10 mouse cellular contexts compared by ENCODE assay signal in the genomic region with DNA sequence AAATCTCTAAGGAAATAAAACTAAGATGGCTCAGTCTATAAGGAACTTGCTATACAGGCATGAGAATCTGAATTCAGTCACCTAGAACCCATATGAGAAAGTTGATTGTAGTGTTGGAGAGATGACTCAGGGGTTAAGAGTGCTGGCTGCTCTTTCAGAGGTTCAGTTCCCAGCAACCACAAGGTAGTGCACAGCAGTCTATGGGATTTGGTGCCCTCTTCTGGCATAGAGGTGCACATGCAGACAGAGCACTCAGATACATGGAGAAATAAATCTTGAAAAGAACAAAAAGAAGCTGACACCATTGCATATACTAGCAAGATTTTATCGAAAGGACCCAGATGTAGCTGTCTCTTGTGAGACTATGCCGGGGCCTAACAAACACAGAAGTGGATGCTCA. TPM values are rescaled to one million over a fixed set of nuclear protein-coding genes. Genes with fewer than 3 reads are reported as not detected.
DNase-seq lines count a peak whose midpoint lies in the region; ATAC-seq and TF ChIP-seq lines count a peak whose summit lies in the region.
"Had no signal": no experiment of that assay in that cellular context is flagged by ENCODE, and none has a peak within 500 bp of the region (broad histone marks: within the 10 kb centered on the region; RNA-seq: fewer than 3 reads in every experiment).

No protein-coding gene starts in this region.

- H3K27me3 ChIP-seq in hindbrain, postnatal 0 days (ENCODE audit: insufficient read depth, low read length), result no peaks in the 10 kb centered on the region
- H3K27me3 ChIP-seq in hindbrain, embryonic 16.5 days (replicated peaks; ENCODE audit: control insufficient read depth, insufficient read depth, low read length), result no peaks in the 10 kb centered on the region
- no peaks in the 10 kb centered on the region for H3K27me3 ChIP-seq in G1E (ENCODE audit: insufficient read depth, low read length)
- H3K27me3 ChIP-seq in hindbrain, embryonic 10.5 days (ENCODE audit: insufficient read depth, poor library complexity, severe bottlenecking), result no peaks in the 10 kb centered on the region
- H3K27me3 ChIP-seq: midbrain, embryonic 15.5 days had no signal

- H3K4me2 ChIP-seq in hindbrain, postnatal 0 days (ENCODE audit: low read depth, low read length), result no peak overlapping the region
- no peak overlapping the region for H3K4me2 ChIP-seq in hindbrain, embryonic 16.5 days (ENCODE audit: low read length)
- H3K4me2 ChIP-seq: midbrain, embryonic 15.5 days had no signal

- no peak for ATAC-seq in hindbrain, postnatal 0 days
- no peak for ATAC-seq in hindbrain, embryonic 16.5 days
- no peak for ATAC-seq in G1E (ENCODE audit: extremely low read depth, insufficient number of reproducible peaks, low FRiP score, poor library complexity, severe bottlenecking)
- ATAC-seq in granulocyte monocyte progenitor cell, adult 5-6 weeks (replicated peaks; ENCODE audit: poor library complexity, severe bottlenecking), result peak; percentile 84
- ATAC-seq: midbrain, embryonic 15.5 days had no signal

- TF ChIP-seq CTCF in hindbrain, postnatal 0 days (IDR thresholded peaks at IDR 0.05; ENCODE audit: low read depth), result peak; percentile 56
- TF ChIP-seq CTCF in G1E (IDR thresholded peaks at IDR 0.05; ENCODE audit: low read depth, low read length), result peak; percentile 39; the same call in 1 of the 2 replicates

- no peaks in the 10 kb centered on the region for H3K4me1 ChIP-seq in hindbrain, postnatal 0 days (ENCODE audit: insufficient read depth, low read length)
- no peaks in the 10 kb centered on the region; the same call in 1 of the 2 replicates for H3K4me1 ChIP-seq in hindbrain, embryonic 16.5 days (ENCODE audit: control insufficient read depth, insufficient read depth, low read depth, low read length)
- peaks cover 11% of the 10 kb centered on the region for H3K4me1 ChIP-seq in G1E (ENCODE audit: insufficient read depth, low read depth, low read length)
- H3K4me1 ChIP-seq in hindbrain, embryonic 10.5 days (replicated peaks), result peaks cover 2% of the 10 kb centered on the region

- H3K27ac ChIP-seq in hindbrain, postnatal 0 days, result no peak overlapping the region
- H3K27ac ChIP-seq in hindbrain, embryonic 16.5 days (ENCODE audit: low read depth, low read length), result no peak overlapping the region
- H3K27ac ChIP-seq in hindbrain, embryonic 10.5 days, result no peak overlapping the region
- H3K27ac ChIP-seq: midbrain, embryonic 15.5 days had no signal

- no peaks in the 10 kb centered on the region for H3K9me3 ChIP-seq in hindbrain, postnatal 0 days (ENCODE audit: low read length)
- H3K9me3 ChIP-seq in hindbrain, embryonic 16.5 days (ENCODE audit: control insufficient read depth, low read length), result no peaks in the 10 kb centered on the region
- no peaks in the 10 kb centered on the region for H3K9me3 ChIP-seq in G1E (replicated peaks)
- no peaks in the 10 kb centered on the region; the same call in 1 of the 2 replicates for H3K9me3 ChIP-seq in hindbrain, embryonic 10.5 days
- H3K9me3 ChIP-seq: midbrain, embryonic 15.5 days had no signal

- H3K36me3 ChIP-seq in hindbrain, postnatal 0 days (ENCODE audit: insufficient read depth, low read length), result peaks cover 17% of the 10 kb centered on the region; the same call in 1 of the 2 replicates
- H3K36me3 ChIP-seq in hindbrain, embryonic 16.5 days (ENCODE audit: control insufficient read depth, insufficient read depth, low read length), result peaks cover 18% of the 10 kb centered on the region
- peaks cover 46% of the 10 kb centered on the region for H3K36me3 ChIP-seq in G1E (replicated peaks)
- H3K36me3 ChIP-seq in hindbrain, embryonic 10.5 days, result peaks cover 43% of the 10 kb centered on the region

- H3K9ac ChIP-seq in hindbrain, postnatal 0 days (replicated peaks; ENCODE audit: low read length), result no peak overlapping the region
- H3K9ac ChIP-seq in hindbrain, embryonic 16.5 days (ENCODE audit: low read depth, low read length), result no peak overlapping the region
- H3K9ac ChIP-seq: midbrain, embryonic 15.5 days had no signal

- peak; percentile 18 for DNase-seq in hindbrain, postnatal 0 days (ENCODE audit: low spot score)
- DNase-seq in 3T3-L1 (ENCODE audit: low read depth, low spot score), result peak; percentile 71
- DNase-seq in G1E (ENCODE audit: low spot score), result no peak
- DNase-seq in layer of hippocampus, adult 8-10 months (ENCODE audit: low spot score in 2 of 2), result no peak
- no peak for DNase-seq in hindbrain, embryonic 10.5 days (ENCODE audit: low spot score)
- no peak for DNase-seq in heart, adult 18-20 months
- DNase-seq: right cerebral cortex, postnatal 14 days had no signal

- WGBS in hindbrain, postnatal 0 days, result 95% methylated on average over 2 of the region's 2 CpGs
- 77% methylated on average over 2 of the region's 2 CpGs for WGBS in hindbrain, embryonic 16.5 days
- WGBS in hindbrain, embryonic 10.5 days, result 92% methylated on average over 2 of the region's 2 CpGs

- no peak overlapping the region for H3K4me3 ChIP-seq in hindbrain, postnatal 0 days (ENCODE audit: low read length)
- H3K4me3 ChIP-seq in hindbrain, embryonic 16.5 days (ENCODE audit: low read length), result no peak overlapping the region
- H3K4me3 ChIP-seq in G1E (ENCODE audit: low read depth, low read length), result no peak overlapping the region
- H3K4me3 ChIP-seq in hindbrain, embryonic 10.5 days, result no peak overlapping the region
- H3K4me3 ChIP-seq: midbrain, embryonic 15.5 days had no signal

RNA-seq across cellular contexts. Expression of a gene that starts 6.3 kb away (rescaled TPM):
- total RNA-seq in hindbrain, postnatal 0 days (2014; rRNA removed), result 83.5 and 90.4 TPM in 2 replicates
- 138 and 139 TPM in 2 replicates for polyA plus RNA-seq in hindbrain, postnatal 0 days (2015; fragmentation: Nextera tagmentation; extraction: Ambion mirVana)
- 91.6 and 106 TPM in 2 replicates for polyA plus RNA-seq in hindbrain, embryonic 16.5 days (2015; fragmentation: Nextera tagmentation; extraction: Ambion mirVana)
- 15.4 and 16.2 TPM in 2 replicates for total RNA-seq in G1E (2014; fragmentation: Nextera tagmentation)
- 87.0 and 91.6 TPM in 2 replicates for total RNA-seq in G1E (2017)
- polyA plus RNA-seq in G1E (2012), result 66.8 and 72.2 TPM in 2 replicates
- 51.9 and 53.3 TPM in 2 replicates for total RNA-seq in granulocyte monocyte progenitor cell, adult 5-6 weeks (2014; fragmentation: Nextera tagmentation)
- total RNA-seq in granulocyte monocyte progenitor cell, adult 5-6 weeks (2017), result 58.8 and 81.4 TPM in 2 replicates
- 10 to 100 TPM; 51.9 to 62.5 (median 56.4) TPM for total RNA-seq in layer of hippocampus, adult 8-10 months (2022)
- polyA plus RNA-seq in hindbrain, embryonic 10.5 days (2016; fragmentation: Nextera tagmentation; extraction: Ambion mirVana), result 157 and 163 TPM in 2 replicates
- total RNA-seq in heart, adult 18-20 months (2021), result 10 to 100 TPM; 67.7 to 86.0 TPM

RNA-seq across cellular contexts. Expression of a gene that starts 21.9 kb away (rescaled TPM):
- 1.9 and 3.0 TPM in 2 replicates for total RNA-seq in hindbrain, postnatal 0 days (2014; rRNA removed)
- polyA plus RNA-seq in hindbrain, postnatal 0 days (2015; fragmentation: Nextera tagmentation; extraction: Ambion mirVana), result 0.13 and 0.20 TPM in 2 replicates
- 0.41 and 0.47 TPM in 2 replicates for polyA plus RNA-seq in hindbrain, embryonic 16.5 days (2015; fragmentation: Nextera tagmentation; extraction: Ambion mirVana)
- total RNA-seq in G1E (2014; fragmentation: Nextera tagmentation), result 0.83 TPM in 1 of 2 replicates, not detected in the other
- total RNA-seq in G1E (2017), result 0.05 and 0.06 TPM in 2 replicates
- polyA plus RNA-seq in G1E (2012), result not detected in 2 replicates
- not detected in 2 replicates for total RNA-seq in granulocyte monocyte progenitor cell, adult 5-6 weeks (2014; fragmentation: Nextera tagmentation)
- not detected in 2 replicates for total RNA-seq in granulocyte monocyte progenitor cell, adult 5-6 weeks (2017)
- total RNA-seq in layer of hippocampus, adult 8-10 months (2022), result 10 to 100 TPM in 2 of 4 experiments, 1 to 10 TPM in 2; 4.0 to 10.8 (median 8.3) TPM
- polyA plus RNA-seq in hindbrain, embryonic 10.5 days (2016; fragmentation: Nextera tagmentation; extraction: Ambion mirVana), result not detected in 2 replicates
- under 1 TPM in 1 of 2 experiments, not detected in 1; 0.10 TPM for total RNA-seq in heart, adult 18-20 months (2021)

RNA-seq across cellular contexts. Expression of a gene that starts 25.3 kb away (rescaled TPM):
- 11.9 and 13.4 TPM in 2 replicates for total RNA-seq in hindbrain, postnatal 0 days (2014; rRNA removed)
- polyA plus RNA-seq in hindbrain, postnatal 0 days (2015; fragmentation: Nextera tagmentation; extraction: Ambion mirVana), result 8.1 and 8.6 TPM in 2 replicates
- polyA plus RNA-seq in hindbrain, embryonic 16.5 days (2015; fragmentation: Nextera tagmentation; extraction: Ambion mirVana), result 13.5 and 14.6 TPM in 2 replicates
- not detected in 2 replicates for total RNA-seq in G1E (2014; fragmentation: Nextera tagmentation)
- total RNA-seq in G1E (2017), result 0.05 TPM in 1 of 2 replicates, not detected in the other
- polyA plus RNA-seq in G1E (2012), result not detected in 2 replicates
- not detected in 2 replicates for total RNA-seq in granulocyte monocyte progenitor cell, adult 5-6 weeks (2014; fragmentation: Nextera tagmentation)
- total RNA-seq in granulocyte monocyte progenitor cell, adult 5-6 weeks (2017), result 0.10 and 3.3 TPM in 2 replicates
- total RNA-seq in layer of hippocampus, adult 8-10 months (2022), result 10 to 100 TPM; 25.5 to 31.6 (median 28.9) TPM
- polyA plus RNA-seq in hindbrain, embryonic 10.5 days (2016; fragmentation: Nextera tagmentation; extraction: Ambion mirVana), result 2.1 and 3.7 TPM in 2 replicates
- total RNA-seq in heart, adult 18-20 months (2021), result 1 to 10 TPM; 3.5 to 3.8 TPM

RNA-seq across cellular contexts. Expression of a gene that starts 40.1 kb away (rescaled TPM):
- total RNA-seq in hindbrain, postnatal 0 days (2014; rRNA removed), result 94.0 and 111 TPM in 2 replicates
- 78.3 and 79.2 TPM in 2 replicates for polyA plus RNA-seq in hindbrain, postnatal 0 days (2015; fragmentation: Nextera tagmentation; extraction: Ambion mirVana)
- polyA plus RNA-seq in hindbrain, embryonic 16.5 days (2015; fragmentation: Nextera tagmentation; extraction: Ambion mirVana), result 102 and 115 TPM in 2 replicates
- total RNA-seq in G1E (2014; fragmentation: Nextera tagmentation) (41.5 and 45.4 TPM in 2 replicates), G1E (2017) (47.3 and 54.2 TPM in 2 replicates)
- polyA plus RNA-seq in G1E (2012), result 82.6 and 88.2 TPM in 2 replicates
- total RNA-seq in granulocyte monocyte progenitor cell, adult 5-6 weeks (2014; fragmentation: Nextera tagmentation), result 48.5 and 66.6 TPM in 2 replicates
- total RNA-seq in granulocyte monocyte progenitor cell, adult 5-6 weeks (2017), result 38.7 and 41.0 TPM in 2 replicates
- 10 to 100 TPM; 38.9 to 41.3 (median 39.7) TPM for total RNA-seq in layer of hippocampus, adult 8-10 months (2022)
- 204 and 218 TPM in 2 replicates for polyA plus RNA-seq in hindbrain, embryonic 10.5 days (2016; fragmentation: Nextera tagmentation; extraction: Ambion mirVana)
- 10 to 100 TPM; 15.6 to 18.2 TPM for total RNA-seq in heart, adult 18-20 months (2021)

RNA-seq across cellular contexts. Expression of a gene that starts 55.4 kb away (rescaled TPM):
- 13.9 and 22.5 TPM in 2 replicates for total RNA-seq in hindbrain, postnatal 0 days (2014; rRNA removed)
- polyA plus RNA-seq in hindbrain, postnatal 0 days (2015; fragmentation: Nextera tagmentation; extraction: Ambion mirVana), result 15.5 and 16.3 TPM in 2 replicates
- polyA plus RNA-seq in hindbrain, embryonic 16.5 days (2015; fragmentation: Nextera tagmentation; extraction: Ambion mirVana), result 15.0 and 16.6 TPM in 2 replicates
- total RNA-seq in G1E (2014; fragmentation: Nextera tagmentation) (4.3 and 5.8 TPM in 2 replicates), G1E (2017) (1.7 and 1.8 TPM in 2 replicates)
- 5.5 and 5.9 TPM in 2 replicates for polyA plus RNA-seq in G1E (2012)
- 3.1 and 12.2 TPM in 2 replicates for total RNA-seq in granulocyte monocyte progenitor cell, adult 5-6 weeks (2014; fragmentation: Nextera tagmentation)
- 2.5 and 4.2 TPM in 2 replicates for total RNA-seq in granulocyte monocyte progenitor cell, adult 5-6 weeks (2017)
- 10 to 100 TPM; 12.3 to 19.8 (median 16.3) TPM for total RNA-seq in layer of hippocampus, adult 8-10 months (2022)
- polyA plus RNA-seq in hindbrain, embryonic 10.5 days (2016; fragmentation: Nextera tagmentation; extraction: Ambion mirVana), result 5.5 and 8.4 TPM in 2 replicates
- total RNA-seq in heart, adult 18-20 months (2021), result 1 to 10 TPM; 6.9 to 8.8 TPM

Comparison
In these comparisons a context has a peak if more than half of its experiments do, and no peak if none do; other contexts are left out.
1. DNase-seq: peak in hindbrain, postnatal 0 days (single experiment) and 3T3-L1 (single experiment); none in G1E (single experiment), layer of hippocampus, adult 8-10 months (0 of 2), hindbrain, embryonic 10.5 days (single experiment) and heart, adult 18-20 months (0 of 2).